Mouse (Mus musculus) liver, embryonic 13.5 days (tissue): ENCODE measurements around the gene Gen1. TPM values are rescaled to one million over a fixed set of nuclear protein-coding genes. Genes with fewer than 3 reads are reported as not detected.

Experiments used
- ATAC-seq: fragments of 200-750 bp; cut with Nextera tagmentation; 2 replicates; pipeline ENCODE4 v1.8.0; 2017; ENCODE audit warnings: low read depth, mild to moderate bottlenecking, moderate number of reproducible peaks, moderate library complexity
- DNase-seq: peaks from one replicate; pipeline ENCODE4 v3.0.0; 2022
- H3K27ac ChIP-seq: fragments of 300-500 bp; sonication (generic); 2 replicates; pipeline ENCODE4 v1.5.1; 2015; ENCODE audit warnings: moderate library complexity, mild to moderate bottlenecking, inconsistent platforms
- H3K27me3 ChIP-seq: fragments of 300-500 bp; sonication (generic); 2 replicates; pipeline ENCODE4 v1.6.1; 2015; ENCODE audit warnings: mild to moderate bottlenecking, inconsistent platforms
- H3K36me3 ChIP-seq: fragments of 300-500 bp; sonication (generic); 2 replicates; pipeline ENCODE4 v1.6.1; 2015; ENCODE audit warnings: mild to moderate bottlenecking, inconsistent platforms
- H3K4me1 ChIP-seq: fragments of 300-500 bp; sonication (generic); replicated peaks from 2 replicates; pipeline ENCODE4 v1.6.1; 2015; ENCODE audit warnings: inconsistent platforms
- H3K4me2 ChIP-seq: fragments of 300-500 bp; sonication (generic); 2 replicates; pipeline ENCODE4 v1.6.1; 2015; ENCODE audit warnings: inconsistent platforms, mild to moderate bottlenecking, moderate library complexity
- H3K4me3 ChIP-seq: fragments of 300-500 bp; sonication (generic); replicated peaks from 2 replicates; pipeline ENCODE4 v1.5.1; 2015; ENCODE audit warnings: mild to moderate bottlenecking, inconsistent platforms
- H3K9ac ChIP-seq: fragments of 300-500 bp; sonication (generic); 2 replicates; pipeline ENCODE4 v1.6.1; 2015; ENCODE audit warnings: mild to moderate bottlenecking, inconsistent platforms
- H3K9me3 ChIP-seq: fragments of 300-500 bp; sonication (generic); replicated peaks from 2 replicates; pipeline ENCODE4 v1.6.1; 2016; ENCODE audit warnings: inconsistent platforms
- WGBS: fragments of 180-500 bp; shearing (Covaris S2); methylation state at CpG from one replicate; pipeline ENCODE4 v1.1.7; 2015; ENCODE audit not compliant: insufficient replicate concordance; 5-methylcytosine and 5-hydroxymethylcytosine counted together
- polyA plus RNA-seq: library from polyadenylated mRNA; unstranded; fragments of >200 nt; fragmentation: Nextera tagmentation; extraction: Ambion mirVana; gene quantifications from 2 replicates; pipeline ENCODE4 v1.2.1, GENCODE M21; 2015

The Gen1 gene
- polyA plus RNA-seq: 9.2 and 12.2 TPM in 2 replicates

- peak; percentile 96 for ATAC-seq
- H3K9ac ChIP-seq: peak within 1 kb of the TSS; percentile 98
- peak within 1 kb of the TSS; percentile 91 for H3K4me3 ChIP-seq
- under 1% methylated on average over 79 of the region's 83 CpGs for WGBS
- peak; percentile 90 for DNase-seq
- no peaks in the 10 kb centered on the region for H3K9me3 ChIP-seq
- no peaks in the 10 kb centered on the region for H3K27me3 ChIP-seq
- H3K4me2 ChIP-seq: peak within 1 kb of the TSS; percentile 87
- no peaks in the 10 kb centered on the region for H3K36me3 ChIP-seq
- H3K4me1 ChIP-seq: peaks cover 38% of the 10 kb centered on the region
- peak within 1 kb of the TSS; percentile 92 for H3K27ac ChIP-seq
These were observed at the start of gene Gen1, which contains the start of gene Smc6 for GRCm38 (mm10) chr12:11265382-11266281. TSS of gene Gen1 (minus strand) at chr12:11265801. TSS of gene Smc6 (plus strand) at chr12:11265886.

GRCm38 (mm10) chr12:11313840-11314239 lies 48.2 kb upstream of the Gen1 start:
- Histone ChIP-seq H3K4me1 (no peaks in the 10 kb centered on the region), H3K4me3 (no peak overlapping the region), H3K4me2 (no peak overlapping the region), H3K9ac (no peak overlapping the region), H3K36me3 (peaks cover 63% of the 10 kb centered on the region), H3K27me3 (no peaks in the 10 kb centered on the region), H3K27ac (no peak overlapping the region), H3K9me3 (no peaks in the 10 kb centered on the region)
- 73% methylated on average over 1 of the region's 1 CpGs for WGBS
- no peak for DNase-seq
- ATAC-seq: no peak

GRCm38 (mm10) chr12:11311106-11311505 lies 45.5 kb upstream of the Gen1 start:
- Histone ChIP-seq H3K9ac (no peak overlapping the region), H3K36me3 (peaks cover 66% of the 10 kb centered on the region), H3K4me1 (no peaks in the 10 kb centered on the region), H3K9me3 (no peaks in the 10 kb centered on the region), H3K4me3 (no peak overlapping the region), H3K27me3 (no peaks in the 10 kb centered on the region), H3K4me2 (no peak overlapping the region), H3K27ac (no peak overlapping the region)
- no peak for DNase-seq
- WGBS: 87% methylated on average over 2 of the region's 2 CpGs
- ATAC-seq: no peak

GRCm38 (mm10) chr12:11306753-11307645 lies 41.4 kb upstream of the Gen1 start:
- ATAC-seq: no peak
- no peaks in the 10 kb centered on the region for H3K4me1 ChIP-seq
- DNase-seq: no peak
- no peak overlapping the region for H3K4me3 ChIP-seq
- H3K27ac ChIP-seq: no peak overlapping the region
- WGBS: 86% methylated on average over 8 of the region's 8 CpGs
- H3K27me3 ChIP-seq: no peaks in the 10 kb centered on the region
- peaks cover 76% of the 10 kb centered on the region for H3K36me3 ChIP-seq
- H3K4me2 ChIP-seq: no peak overlapping the region
- no peaks in the 10 kb centered on the region for H3K9me3 ChIP-seq
- H3K9ac ChIP-seq: no peak overlapping the region

- 79% methylated on average over 1 of the region's 1 CpGs for WGBS
- Histone ChIP-seq H3K4me2 (no peak overlapping the region), H3K4me3 (no peak overlapping the region), H3K9ac (no peak overlapping the region), H3K27ac (no peak overlapping the region), H3K4me1 (no peaks in the 10 kb centered on the region), H3K36me3 (peaks cover 71% of the 10 kb centered on the region), H3K27me3 (no peaks in the 10 kb centered on the region), H3K9me3 (no peaks in the 10 kb centered on the region)
- ATAC-seq: no peak
- DNase-seq: no peak
These were observed 35.3 kb upstream of the Gen1 start for GRCm38 (mm10) chr12:11300858-11301257.

- peaks cover 70% of the 10 kb centered on the region for H3K36me3 ChIP-seq
- 93% methylated on average over 2 of the region's 2 CpGs for WGBS
These were observed 20.8 kb upstream of the Gen1 start for GRCm38 (mm10) chr12:11286382-11286781.

GRCm38 (mm10) chr12:11281584-11281983 lies 16.0 kb upstream of the Gen1 start:
- H3K27me3 ChIP-seq: no peaks in the 10 kb centered on the region
- no peak overlapping the region for H3K27ac ChIP-seq
- no peak overlapping the region for H3K9ac ChIP-seq
- H3K4me2 ChIP-seq: no peak overlapping the region
- DNase-seq (no peak), ATAC-seq (no peak)
- 87% methylated on average over 2 of the region's 2 CpGs for WGBS
- H3K36me3 ChIP-seq: peaks cover 70% of the 10 kb centered on the region
- no peaks in the 10 kb centered on the region for H3K9me3 ChIP-seq
- H3K4me1 ChIP-seq: no peaks in the 10 kb centered on the region
- no peak overlapping the region for H3K4me3 ChIP-seq

More at GRCm38 (mm10) chr12:11286382-11286781, 20.8 kb upstream of the Gen1 start:
- H3K4me3 ChIP-seq: no peak overlapping the region
- no peaks in the 10 kb centered on the region for H3K27me3 ChIP-seq
- no peak overlapping the region for H3K4me2 ChIP-seq
- no peak overlapping the region for H3K27ac ChIP-seq
- H3K9ac ChIP-seq: no peak overlapping the region
- no peak for DNase-seq
- H3K4me1 ChIP-seq: no peaks in the 10 kb centered on the region
- ATAC-seq: no peak
- H3K9me3 ChIP-seq: no peaks in the 10 kb centered on the region

- ATAC-seq: no peak
- WGBS: 67% methylated on average over 3 of the region's 3 CpGs
These were observed 14.3 kb upstream of the Gen1 start for GRCm38 (mm10) chr12:11279886-11280285.

GRCm38 (mm10) chr12:11277207-11277606 lies 11.6 kb upstream of the Gen1 start:
- Histone ChIP-seq H3K4me3 (no peak overlapping the region), H3K27ac (no peak overlapping the region), H3K9me3 (no peaks in the 10 kb centered on the region), H3K4me2 (no peak overlapping the region), H3K36me3 (peaks cover 71% of the 10 kb centered on the region), H3K9ac (no peak overlapping the region), H3K27me3 (no peaks in the 10 kb centered on the region), H3K4me1 (no peaks in the 10 kb centered on the region)
- ATAC-seq (no peak), DNase-seq (no peak)
- 83% methylated on average over 6 of the region's 6 CpGs for WGBS

More at GRCm38 (mm10) chr12:11279886-11280285, 14.3 kb upstream of the Gen1 start:
- no peaks in the 10 kb centered on the region for H3K4me1 ChIP-seq
- no peak overlapping the region for H3K9ac ChIP-seq
- no peak overlapping the region for H3K4me3 ChIP-seq
- no peaks in the 10 kb centered on the region for H3K27me3 ChIP-seq
- DNase-seq: no peak
- peaks cover 64% of the 10 kb centered on the region for H3K36me3 ChIP-seq
- H3K4me2 ChIP-seq: no peak overlapping the region
- no peak overlapping the region for H3K27ac ChIP-seq
- H3K9me3 ChIP-seq: no peaks in the 10 kb centered on the region

GRCm38 (mm10) chr12:11276632-11277031 lies 11.0 kb upstream of the Gen1 start:
- no peak overlapping the region for H3K9ac ChIP-seq
- no peak overlapping the region for H3K4me2 ChIP-seq
- no peak overlapping the region for H3K27ac ChIP-seq
- H3K4me1 ChIP-seq: no peaks in the 10 kb centered on the region
- WGBS: 82% methylated on average over 2 of the region's 2 CpGs
- DNase-seq (no peak), ATAC-seq (no peak)
- no peak overlapping the region for H3K4me3 ChIP-seq
- peaks cover 70% of the 10 kb centered on the region for H3K36me3 ChIP-seq
- H3K27me3 ChIP-seq: no peaks in the 10 kb centered on the region
- no peaks in the 10 kb centered on the region for H3K9me3 ChIP-seq

- Histone ChIP-seq H3K9me3 (no peaks in the 10 kb centered on the region), H3K27ac (no peak overlapping the region), H3K4me2 (no peak overlapping the region), H3K27me3 (no peaks in the 10 kb centered on the region), H3K36me3 (peaks cover 43% of the 10 kb centered on the region), H3K4me1 (peaks cover 17% of the 10 kb centered on the region), H3K9ac (no peak overlapping the region), H3K4me3 (no peak overlapping the region)
- no peak for ATAC-seq
- WGBS: 85% methylated on average over 1 of the region's 1 CpGs
- DNase-seq: no peak
These were observed 7.6 kb upstream of the Gen1 start for GRCm38 (mm10) chr12:11273185-11273584.
